8 mouse cellular contexts compared by ENCODE assay signal in the genomic region with DNA sequence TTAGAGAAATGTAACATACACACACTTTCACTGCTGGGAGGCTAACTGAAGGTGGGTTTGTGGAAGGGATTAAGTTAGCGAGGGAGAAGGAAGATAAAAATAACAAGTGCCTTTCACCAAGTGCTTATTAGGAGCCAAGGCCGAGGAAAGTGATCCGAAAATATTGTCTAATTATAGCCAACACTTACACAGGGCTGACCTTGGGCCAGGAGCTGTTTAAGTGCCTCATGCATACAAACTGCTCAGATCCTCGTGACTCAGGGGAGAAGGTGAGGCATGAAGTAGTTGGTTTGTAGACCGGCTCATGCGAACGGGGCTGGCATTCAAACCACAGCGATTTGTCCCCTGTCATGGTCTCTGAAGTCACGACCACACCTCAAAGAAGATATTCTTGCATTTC. TPM values are rescaled to one million over a fixed set of nuclear protein-coding genes. Genes with fewer than 3 reads are reported as not detected.
A peak's percentile ranks its signal among the peaks of the same experiment; 100 is the strongest.
DNase-seq lines count a peak whose midpoint lies in the region; ATAC-seq and TF ChIP-seq lines count a peak whose summit lies in the region.

No protein-coding gene starts in this region.

- peaks cover 29% of the 10 kb centered on the region for H3K4me1 ChIP-seq in lung, embryonic 15.5 days
- peaks cover 3% of the 10 kb centered on the region; the same call in 1 of the 2 replicates for H3K4me1 ChIP-seq in forebrain, embryonic 14.5 days (ENCODE audit: control insufficient read depth, insufficient read depth, low read length)
- peaks cover 22% of the 10 kb centered on the region for H3K4me1 ChIP-seq in intestine, embryonic 14.5 days (replicated peaks; ENCODE audit: control insufficient read depth, insufficient read depth, low read length)
- peaks cover 36% of the 10 kb centered on the region for H3K4me1 ChIP-seq in olfactory bulb, adult 2 months (ENCODE audit: control insufficient read depth, insufficient read depth, low read length)

- H3K36me3 ChIP-seq in lung, embryonic 15.5 days: no peaks in the 10 kb centered on the region
- no peaks in the 10 kb centered on the region for H3K36me3 ChIP-seq in forebrain, embryonic 14.5 days (ENCODE audit: control insufficient read depth, insufficient read depth, low read length)
- H3K36me3 ChIP-seq in intestine, embryonic 14.5 days (ENCODE audit: control insufficient read depth, insufficient read depth, low read length): no peaks in the 10 kb centered on the region

- 41% methylated on average over 9 of the region's 9 CpGs for WGBS in lung, embryonic 15.5 days
- WGBS in forebrain, embryonic 14.5 days: 67% methylated on average over 9 of the region's 9 CpGs
- WGBS in intestine, embryonic 14.5 days: 52% methylated on average over 9 of the region's 9 CpGs
- WGBS in olfactory bulb, adult 2 months: 26% methylated on average over 9 of the region's 9 CpGs

- no peak overlapping the region for H3K4me3 ChIP-seq in lung, embryonic 15.5 days
- no peak overlapping the region for H3K4me3 ChIP-seq in forebrain, embryonic 14.5 days (ENCODE audit: low read depth, low read length)
- 0 out of 2 replicates have a peak overlapping the region, but pooled peaks have one; percentile 13 for H3K4me3 ChIP-seq in intestine, embryonic 14.5 days (ENCODE audit: low read depth, low read length)
- peak overlapping the region; percentile 49 for H3K4me3 ChIP-seq in olfactory bulb, adult 2 months (ENCODE audit: insufficient read depth, low read depth, low read length)

- no peak for DNase-seq in lung, postnatal 14 days
- DNase-seq in forebrain, embryonic 14.5 days (ENCODE audit: low spot score): no peak
- DNase-seq in intestine, embryonic 14.5 days (ENCODE audit: low spot score): no peak
- no peak for DNase-seq in B cell, adult 2 months
- no peak for DNase-seq in urinary bladder, adult 18-20 months (ENCODE audit: low spot score in 2 of 2)
- no peak for DNase-seq in adrenal gland, postnatal 10 days

- no peak for TF ChIP-seq POLR2A in olfactory bulb, adult 2 months (IDR thresholded peaks at IDR 0.05; ENCODE audit: insufficient read depth, low read depth, low read length)

- peak overlapping the region; percentile 12; the same call in 1 of the 2 replicates for H3K9ac ChIP-seq in lung, embryonic 15.5 days
- peak overlapping the region; percentile 26 for H3K9ac ChIP-seq in forebrain, embryonic 14.5 days (ENCODE audit: low read length)
- H3K9ac ChIP-seq in intestine, embryonic 14.5 days (ENCODE audit: low read length): no peak overlapping the region

- no peak for ATAC-seq in lung, embryonic 15.5 days (ENCODE audit: borderline replicate concordance, extremely low read depth, low FRiP score, low TSS enrichment)
- no peak for ATAC-seq in forebrain, embryonic 14.5 days
- no peak for ATAC-seq in intestine, embryonic 14.5 days (replicated peaks; ENCODE audit: low FRiP score, low TSS enrichment, low read depth)

- peak overlapping the region; percentile 52 for H3K4me2 ChIP-seq in lung, embryonic 15.5 days
- peak overlapping the region; percentile 36; the same call in 1 of the 2 replicates for H3K4me2 ChIP-seq in forebrain, embryonic 14.5 days (ENCODE audit: low read length)
- peak overlapping the region; percentile 47 for H3K4me2 ChIP-seq in intestine, embryonic 14.5 days (ENCODE audit: low read length)

- H3K9me3 ChIP-seq in lung, embryonic 15.5 days: no peaks in the 10 kb centered on the region
- no peaks in the 10 kb centered on the region for H3K9me3 ChIP-seq in forebrain, embryonic 14.5 days (replicated peaks; ENCODE audit: control insufficient read depth, low read length)
- H3K9me3 ChIP-seq in intestine, embryonic 14.5 days (ENCODE audit: control insufficient read depth, low read length): no peaks in the 10 kb centered on the region

- no peak for TF ChIP-seq CTCF in olfactory bulb, adult 2 months (IDR thresholded peaks at IDR 0.05; ENCODE audit: insufficient read depth, low read depth, low read length)

- H3K27ac ChIP-seq in lung, embryonic 15.5 days: no peak overlapping the region
- no peak overlapping the region for H3K27ac ChIP-seq in forebrain, embryonic 14.5 days (ENCODE audit: low read depth, low read length)
- peak overlapping the region; percentile 54 for H3K27ac ChIP-seq in intestine, embryonic 14.5 days (ENCODE audit: low read depth)
- peak overlapping the region; percentile 94 for H3K27ac ChIP-seq in olfactory bulb, adult 2 months (ENCODE audit: insufficient read depth, low read depth, low read length)

- H3K27me3 ChIP-seq in lung, embryonic 15.5 days: peaks cover 3% of the 10 kb centered on the region; the same call in 1 of the 2 replicates
- 0 out of 2 replicates have a peak, but pooled peaks cover 2% of the 10 kb centered on the region for H3K27me3 ChIP-seq in forebrain, embryonic 14.5 days (replicated peaks; ENCODE audit: control insufficient read depth, insufficient read depth, low read length)
- H3K27me3 ChIP-seq in intestine, embryonic 14.5 days (replicated peaks; ENCODE audit: control insufficient read depth, insufficient read depth, low read length): no peaks in the 10 kb centered on the region

RNA-seq across cellular contexts. Expression of gene Nr4a1, which starts 12.8 kb away (rescaled TPM):
- polyA plus RNA-seq in lung, embryonic 15.5 days (2015; fragmentation: Nextera tagmentation; extraction: Ambion mirVana): 9.2 and 9.9 TPM in 2 replicates
- 2.1 and 2.9 TPM in 2 replicates for polyA plus RNA-seq in forebrain, embryonic 14.5 days (2014; fragmentation: Nextera tagmentation; extraction: Ambion mirVana)
- 6.4 and 6.9 TPM in 2 replicates for polyA plus RNA-seq in intestine, embryonic 14.5 days (2014; fragmentation: Nextera tagmentation; extraction: Ambion mirVana)
- not detected in 2 replicates for polyA plus RNA-seq in olfactory bulb, adult 2 months (2012; ENCODE audit: insufficient read depth, insufficient read length, low replicate concordance, missing spikeins)
- total RNA-seq in adrenal gland, postnatal 10 days (2021): 100 to 1,000 TPM in 1 of 2 experiments, 10 to 100 TPM in 1; 95.8 to 589 TPM

RNA-seq across cellular contexts. Expression of gene Grasp, which starts 17.2 kb away (rescaled TPM):
- polyA plus RNA-seq in lung, embryonic 15.5 days (2015; fragmentation: Nextera tagmentation; extraction: Ambion mirVana): 6.9 and 7.9 TPM in 2 replicates
- 0.93 and 1.0 TPM in 2 replicates for polyA plus RNA-seq in forebrain, embryonic 14.5 days (2014; fragmentation: Nextera tagmentation; extraction: Ambion mirVana)
- 3.5 and 4.2 TPM in 2 replicates for polyA plus RNA-seq in intestine, embryonic 14.5 days (2014; fragmentation: Nextera tagmentation; extraction: Ambion mirVana)
- polyA plus RNA-seq in olfactory bulb, adult 2 months (2012; ENCODE audit: insufficient read depth, insufficient read length, low replicate concordance, missing spikeins): not detected in 2 replicates
- 10 to 100 TPM; 16.4 to 24.0 TPM for total RNA-seq in adrenal gland, postnatal 10 days (2021)

RNA-seq across cellular contexts. Expression of gene Atg101, which starts 42.8 kb away (rescaled TPM):
- polyA plus RNA-seq in lung, embryonic 15.5 days (2015; fragmentation: Nextera tagmentation; extraction: Ambion mirVana): 74.5 and 76.8 TPM in 2 replicates
- 82.3 and 83.1 TPM in 2 replicates for polyA plus RNA-seq in forebrain, embryonic 14.5 days (2014; fragmentation: Nextera tagmentation; extraction: Ambion mirVana)
- polyA plus RNA-seq in intestine, embryonic 14.5 days (2014; fragmentation: Nextera tagmentation; extraction: Ambion mirVana): 65.4 and 67.1 TPM in 2 replicates
- polyA plus RNA-seq in olfactory bulb, adult 2 months (2012; ENCODE audit: insufficient read depth, insufficient read length, low replicate concordance, missing spikeins): not detected in 2 replicates
- total RNA-seq in adrenal gland, postnatal 10 days (2021): 100 to 1,000 TPM in 1 of 2 experiments, 10 to 100 TPM in 1; 36.6 to 103 TPM

RNA-seq across cellular contexts. Expression of gene 6030408B16Rik, which starts 51.8 kb away (rescaled TPM):
- 48.1 and 50.0 TPM in 2 replicates for polyA plus RNA-seq in lung, embryonic 15.5 days (2015; fragmentation: Nextera tagmentation; extraction: Ambion mirVana)
- polyA plus RNA-seq in forebrain, embryonic 14.5 days (2014; fragmentation: Nextera tagmentation; extraction: Ambion mirVana): 0.25 TPM in 2 replicates
- polyA plus RNA-seq in intestine, embryonic 14.5 days (2014; fragmentation: Nextera tagmentation; extraction: Ambion mirVana): 5.9 and 6.6 TPM in 2 replicates
- not detected in 2 replicates for polyA plus RNA-seq in olfactory bulb, adult 2 months (2012; ENCODE audit: insufficient read depth, insufficient read length, low replicate concordance, missing spikeins)
- total RNA-seq in adrenal gland, postnatal 10 days (2021): 1 to 10 TPM; 1.0 to 2.4 TPM

Comparison
In these comparisons a context has a peak if more than half of its experiments do, and no peak if none do; other contexts are left out.
1. H3K27ac ChIP-seq: peak in intestine, embryonic 14.5 days (single experiment) and olfactory bulb, adult 2 months (single experiment); none in lung, embryonic 15.5 days (single experiment) and forebrain, embryonic 14.5 days (single experiment).
2. H3K4me3 ChIP-seq: peak in intestine, embryonic 14.5 days (single experiment) and olfactory bulb, adult 2 months (single experiment); none in lung, embryonic 15.5 days (single experiment) and forebrain, embryonic 14.5 days (single experiment).
3. RNA of gene Atg101, which starts 42.8 kb away (polyA plus RNA-seq): 82.3 to 83.1 TPM in forebrain, embryonic 14.5 days, 74.5 to 76.8 TPM in lung, embryonic 15.5 days and 65.4 to 67.1 TPM in intestine, embryonic 14.5 days; not detected in olfactory bulb, adult 2 months; every median in the first group is over 10 times any median in the second.
4. Peak in every context shown above with its lines, with median percentiles within 50 percentile points of each other: H3K4me2 ChIP-seq.